Comparison of ENCODE assay signal across 19 mouse cellular contexts in genomic region chr4:102734022-102734657, GRCm38 (mm10). TPM values are rescaled to one million over a fixed set of nuclear protein-coding genes. Genes with fewer than 3 reads are reported as not detected.
DNase-seq lines count a peak whose midpoint lies in the region; ATAC-seq and TF ChIP-seq lines count a peak whose summit lies in the region.
"Had no signal": no experiment of that assay in that cellular context is flagged by ENCODE, and none has a peak within 500 bp of the region (broad histone marks: within the 10 kb centered on the region; RNA-seq: fewer than 3 reads in every experiment).

No protein-coding gene starts in this region.

- H3K4me3 ChIP-seq in liver, adult 2 months (ENCODE audit: insufficient read depth, low read depth, low read length), result no peak overlapping the region
- H3K4me3 ChIP-seq in liver, embryonic 11.5 days (ENCODE audit: low read depth, low read length), result no peak overlapping the region
- H3K4me3 ChIP-seq in midbrain, embryonic 12.5 days, result no peak overlapping the region
- no peak overlapping the region for H3K4me3 ChIP-seq in layer of hippocampus, adult 2 months
- H3K4me3 ChIP-seq: forebrain, embryonic 10.5 days; gastrocnemius, adult 2 months; hindbrain, embryonic 13.5 days; limb, embryonic 13.5 days; neural tube, embryonic 12.5 days had no signal

- no peaks in the 10 kb centered on the region for H3K9me3 ChIP-seq in liver, embryonic 11.5 days (ENCODE audit: control insufficient read depth, low read length)
- no peaks in the 10 kb centered on the region for H3K9me3 ChIP-seq in midbrain, embryonic 12.5 days
- H3K9me3 ChIP-seq: forebrain, embryonic 10.5 days; hindbrain, embryonic 13.5 days; limb, embryonic 13.5 days; neural tube, embryonic 12.5 days had no signal

- no peaks in the 10 kb centered on the region for H3K36me3 ChIP-seq in liver, adult 2 months (ENCODE audit: control insufficient read depth, insufficient read depth, low read length)
- H3K36me3 ChIP-seq in liver, embryonic 11.5 days (ENCODE audit: control insufficient read depth, insufficient read depth, low read length), result no peaks in the 10 kb centered on the region
- no peaks in the 10 kb centered on the region for H3K36me3 ChIP-seq in midbrain, embryonic 12.5 days
- H3K36me3 ChIP-seq: forebrain, embryonic 10.5 days; hindbrain, embryonic 13.5 days; limb, embryonic 13.5 days; neural tube, embryonic 12.5 days had no signal

- H3K27ac ChIP-seq in liver, adult 2 months (replicated peaks; ENCODE audit: insufficient read depth, low read depth, low read length), result no peak overlapping the region
- H3K27ac ChIP-seq in liver, embryonic 11.5 days (ENCODE audit: low read depth, low read length), result no peak overlapping the region
- H3K27ac ChIP-seq in midbrain, embryonic 12.5 days (replicated peaks), result no peak overlapping the region
- no peak overlapping the region for H3K27ac ChIP-seq in layer of hippocampus, adult 2 months
- H3K27ac ChIP-seq: forebrain, embryonic 10.5 days; gastrocnemius, adult 2 months; hindbrain, embryonic 13.5 days; limb, embryonic 13.5 days; liver, embryonic 14.5 days; neural tube, embryonic 12.5 days had no signal

- 81% methylated on average over 9 of the region's 9 CpGs for WGBS in liver, adult 2 months
- 74% methylated on average over 9 of the region's 9 CpGs for WGBS in liver, embryonic 11.5 days
- 48% methylated on average over 9 of the region's 9 CpGs for WGBS in midbrain, embryonic 12.5 days

- H3K4me2 ChIP-seq in liver, embryonic 11.5 days, result no peak overlapping the region
- no peak overlapping the region for H3K4me2 ChIP-seq in midbrain, embryonic 12.5 days (replicated peaks)
- H3K4me2 ChIP-seq: hindbrain, embryonic 13.5 days; limb, embryonic 13.5 days; lung, embryonic 14.5 days; neural tube, embryonic 12.5 days had no signal

- no peak for TF ChIP-seq POLR2A in liver, adult 2 months (IDR thresholded peaks at IDR 0.05; ENCODE audit: extremely low read depth, insufficient read depth, low read length)

- no peaks in the 10 kb centered on the region for H3K79me2 ChIP-seq in liver, adult 2 months (ENCODE audit: control insufficient read depth, insufficient read depth, low read length)

- no peak for TF ChIP-seq CTCF in liver, adult 2 months (IDR thresholded peaks at IDR 0.05; ENCODE audit: low read depth, low read length)
- TF ChIP-seq CTCF in layer of hippocampus, adult 2 months (conservative IDR thresholded peaks at IDR 0.05), result no peak

- H3K9ac ChIP-seq in liver, adult 2 months (ENCODE audit: low read depth, low read length), result no peak overlapping the region
- no peak overlapping the region for H3K9ac ChIP-seq in liver, embryonic 11.5 days (ENCODE audit: low read depth, low read length)
- H3K9ac ChIP-seq in midbrain, embryonic 12.5 days (replicated peaks), result no peak overlapping the region
- H3K9ac ChIP-seq: hindbrain, embryonic 13.5 days; limb, embryonic 13.5 days; liver, embryonic 14.5 days; lung, embryonic 14.5 days; neural tube, embryonic 12.5 days had no signal

- ATAC-seq in liver, embryonic 11.5 days (replicated peaks; ENCODE audit: low FRiP score), result no peak
- 0 out of 2 replicates have a peak, but pooled peaks have one; percentile 30 for ATAC-seq in midbrain, embryonic 12.5 days (ENCODE audit: low FRiP score, low read depth)
- no peak for ATAC-seq in megakaryocyte-erythroid progenitor cell, adult 5-6 weeks (replicated peaks; ENCODE audit: low FRiP score, low TSS enrichment, poor library complexity, severe bottlenecking)

- no peaks in the 10 kb centered on the region for H3K27me3 ChIP-seq in liver, adult 2 months (ENCODE audit: control insufficient read depth, insufficient read depth, low read length)
- no peaks in the 10 kb centered on the region for H3K27me3 ChIP-seq in liver, embryonic 11.5 days (replicated peaks; ENCODE audit: control insufficient read depth, insufficient read depth, low read length)
- H3K27me3 ChIP-seq in midbrain, embryonic 12.5 days, result no peaks in the 10 kb centered on the region
- H3K27me3 ChIP-seq: hindbrain, embryonic 13.5 days; limb, embryonic 13.5 days; neural tube, embryonic 12.5 days had no signal

- peak; percentile 70 for DNase-seq in liver, adult 2 months (ENCODE audit: extremely low read depth, low read depth, low spot score)
- no peak for DNase-seq in liver, embryonic 11.5 days (ENCODE audit: low spot score)
- DNase-seq in retina, adult 2 months (ENCODE audit: low read depth, low spot score), result peak; percentile 71
- no peak for DNase-seq in layer of hippocampus, adult 2 months (ENCODE audit: low spot score in 2 of 2)
- no peak for DNase-seq in embryo, embryonic 9.5 days (ENCODE audit: extremely low spot score)
- DNase-seq: cerebellum, adult 8-10 months; gastrocnemius, adult 2 months; kidney, adult 18-20 months; kidney, postnatal 4 days; layer of hippocampus, adult 9-11 months; lung, embryonic 14.5 days; thymus, postnatal 25 days had no signal

- H3K4me1 ChIP-seq in liver, adult 2 months (ENCODE audit: control insufficient read depth, insufficient read depth, low read length), result no peaks in the 10 kb centered on the region
- no peaks in the 10 kb centered on the region for H3K4me1 ChIP-seq in liver, embryonic 11.5 days (replicated peaks; ENCODE audit: control insufficient read depth, insufficient read depth, low read length)
- no peaks in the 10 kb centered on the region for H3K4me1 ChIP-seq in midbrain, embryonic 12.5 days
- H3K4me1 ChIP-seq: limb, embryonic 13.5 days; neural tube, embryonic 12.5 days had no signal

RNA-seq across cellular contexts. Expression of gene Sgip1, which starts 7.0 kb away (rescaled TPM):
- 0.27 and 0.46 TPM in 2 replicates for total RNA-seq in liver, adult 2 months (2014; rRNA removed)
- 0.07 and 0.19 TPM in 2 replicates for polyA plus RNA-seq in liver, adult 2 months (2012; rRNA removed)
- 1.9 and 2.3 TPM in 2 replicates for polyA plus RNA-seq in liver, embryonic 11.5 days (2014; fragmentation: Nextera tagmentation; extraction: Ambion mirVana)
- polyA plus RNA-seq in midbrain, embryonic 12.5 days (2016; fragmentation: Nextera tagmentation; extraction: Ambion mirVana), result 30.4 and 32.5 TPM in 2 replicates
- 100 to 1,000 TPM; 278 to 293 TPM for total RNA-seq in layer of hippocampus, adult 2 months (2021)
- not detected in 2 replicates for total RNA-seq in megakaryocyte-erythroid progenitor cell, adult 5-6 weeks (2014; fragmentation: Nextera tagmentation)
- total RNA-seq in megakaryocyte-erythroid progenitor cell, adult 5-6 weeks (2017), result 0.19 and 0.23 TPM in 2 replicates

Comparison
In these comparisons a context has a peak if more than half of its experiments do, and no peak if none do; other contexts are left out.
1. DNase-seq: peak in liver, adult 2 months (single experiment) and retina, adult 2 months (single experiment); none in liver, embryonic 11.5 days (single experiment), layer of hippocampus, adult 2 months (0 of 2) and embryo, embryonic 9.5 days (single experiment).
2. RNA of gene Sgip1, which starts 7.0 kb away (total RNA-seq): 278 to 293 TPM in layer of hippocampus, adult 2 months; 0.27 to 0.46 TPM in liver, adult 2 months and 0.19 to 0.23 TPM in megakaryocyte-erythroid progenitor cell, adult 5-6 weeks; every median in the first group is over 100 times any median in the second.